Comparison of ENCODE assay signal across 15 mouse cellular contexts in the genomic region with DNA sequence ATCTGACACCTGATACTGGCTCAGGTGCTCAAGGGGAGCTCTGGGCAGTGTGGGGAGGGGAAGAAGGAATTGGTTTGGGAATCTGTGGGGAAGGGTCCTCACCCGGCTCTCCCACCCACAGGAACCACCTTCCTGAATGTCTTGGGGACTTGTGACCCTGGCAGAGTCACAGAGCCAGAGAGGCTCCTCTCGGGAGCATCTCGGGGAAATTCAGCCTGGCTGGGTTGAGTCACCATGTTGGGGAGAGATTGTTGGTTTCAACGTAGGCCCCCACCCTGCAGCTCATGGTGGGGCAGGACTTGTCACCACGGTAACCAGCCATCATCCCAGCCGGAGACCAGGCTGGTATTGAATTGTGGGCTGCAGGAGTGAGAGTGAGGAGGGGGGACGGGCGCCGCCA. TPM values are rescaled to one million over a fixed set of nuclear protein-coding genes. Genes with fewer than 3 reads are reported as not detected.
"Had no signal": no experiment of that assay in that cellular context is flagged by ENCODE, and none has a peak within 500 bp of the region (broad histone marks: within the 10 kb centered on the region; RNA-seq: fewer than 3 reads in every experiment).

No protein-coding gene starts in this region.

- H3K36me3 ChIP-seq: limb, embryonic 13.5 days; liver, embryonic 15.5 days had no signal

- H3K4me3 ChIP-seq: limb, embryonic 13.5 days; liver, embryonic 15.5 days had no signal

- ATAC-seq: lung, postnatal 0 days had no signal

- H3K9ac ChIP-seq: limb, embryonic 13.5 days; liver, embryonic 15.5 days had no signal

- H3K27ac ChIP-seq: limb, embryonic 13.5 days; liver, embryonic 15.5 days; stomach, postnatal 0 days had no signal

- H3K4me2 ChIP-seq: limb, embryonic 13.5 days; liver, embryonic 11.5 days; liver, embryonic 15.5 days had no signal

- DNase-seq: kidney, postnatal 10 days; left cerebral cortex, postnatal 4 days; lung, adult 2 months; lung, postnatal 36 days; thymus, postnatal 4 days had no signal

- H3K9me3 ChIP-seq: limb, embryonic 13.5 days; liver, embryonic 15.5 days had no signal

RNA-seq across cellular contexts. Expression of a gene that starts 10.1 kb away (rescaled TPM):
- total RNA-seq: layer of hippocampus, postnatal 14 days; left cerebral cortex, adult 18-20 months; left cerebral cortex, postnatal 10 days; megakaryocyte progenitor cell, adult 5-6 weeks had no signal
- polyA plus RNA-seq: limb, embryonic 13.5 days; liver, embryonic 15.5 days; lung, adult 2 months; lung, postnatal 0 days had no signal

RNA-seq across cellular contexts. Expression of a gene that starts 34.2 kb away (rescaled TPM):
- total RNA-seq: megakaryocyte progenitor cell, adult 5-6 weeks had no signal
- polyA plus RNA-seq: large intestine, adult 2 months; liver, embryonic 15.5 days had no signal
